Mouse (Mus musculus): ENCODE results near the gene Nbl1. TPM values are rescaled to one million over a fixed set of nuclear protein-coding genes. Genes with fewer than 3 reads are reported as not detected.

Nbl1 gene
- total and polyA plus RNA-seq, 3 experiments = 0.14 TPM; not detected in 2

GRCm38 (mm10) chr4:139058029-139058428 lies 34.8 kb downstream of the Nbl1 start:
- no peak for DNase-seq (ENCODE audit: low read depth, low spot score)
- Histone ChIP-seq H3K4me3 (ENCODE audit: control insufficient read depth in 1 of 2, insufficient read depth in 1 of 2, low read depth in 2 of 2, low read length in 2 of 2) (no peak overlapping the region), H3K9ac (ENCODE audit: control insufficient read depth, low read depth, low read length, poor library complexity, severe bottlenecking) (no peak overlapping the region), H3K79me2 (ENCODE audit: control insufficient read depth, insufficient read depth, low read length, poor library complexity) (no peaks in the 10 kb centered on the region), H3K9me3 (replicated peaks; ENCODE audit: insufficient read depth, low read length) (no peaks in the 10 kb centered on the region), H3K36me3 (ENCODE audit: control insufficient read depth in 1 of 2, insufficient read depth in 2 of 2, low read length in 2 of 2) (no peaks in the 10 kb centered on the region), H3K27ac (ENCODE audit: control insufficient read depth, low read depth, low read length) (no peak overlapping the region), H3K27me3 (ENCODE audit: control insufficient read depth in 1 of 2, insufficient read depth in 2 of 2, low read length in 2 of 2) (no peaks in the 10 kb centered on the region), H3K4me1 (ENCODE audit: control insufficient read depth in 1 of 2, insufficient read depth in 2 of 2, low read length in 2 of 2) (no peaks in the 10 kb centered on the region)
- TF ChIP-seq MEF2A (IDR thresholded peaks at IDR 0.05; ENCODE audit: extremely low read depth, insufficient replicate concordance, low read depth, low read length, poor library complexity, severe bottlenecking) (no peak), MAZ (IDR thresholded peaks at IDR 0.05; ENCODE audit: low read depth, low read length) (no peak), CTCF (IDR thresholded peaks at IDR 0.05 in 2 of 3, conservative IDR thresholded peaks at IDR 0.05 in 1 of 3; ENCODE audit: control insufficient read depth in 1 of 3, insufficient read depth in 1 of 3, low read depth in 2 of 3, low read length in 3 of 3, poor library complexity in 1 of 3, severe bottlenecking in 1 of 3) (no peak), BHLHE40 (IDR thresholded peaks at IDR 0.05; ENCODE audit: borderline replicate concordance, low read depth, low read length) (no peak), UBTF (IDR thresholded peaks at IDR 0.05; ENCODE audit: borderline replicate concordance, insufficient read depth, low read depth, low read length) (no peak), SMC3 (IDR thresholded peaks at IDR 0.05; ENCODE audit: low read depth, low read length) (no peak), ZNF384 (IDR thresholded peaks at IDR 0.05; ENCODE audit: low read depth, low read length) (no peak), TBP (IDR thresholded peaks at IDR 0.05; ENCODE audit: low read depth, low read length) (no peak), E2F4 (IDR thresholded peaks at IDR 0.05; ENCODE audit: borderline replicate concordance, low read depth, low read length) (no peak), ZC3H11A (IDR thresholded peaks at IDR 0.05; ENCODE audit: low read depth, low read length) (no peak), EP300 (IDR thresholded peaks at IDR 0.05; ENCODE audit: low read depth in 1 of 2, low read length in 2 of 2) (no peak), RCOR1 (IDR thresholded peaks at IDR 0.05; ENCODE audit: low read depth, low read length) (no peak), HCFC1 (IDR thresholded peaks at IDR 0.05; ENCODE audit: low read depth, low read length) (no peak), POLR2AphosphoS5 (IDR thresholded peaks at IDR 0.05; ENCODE audit: borderline replicate concordance, low read depth, low read length) (no peak), GATA1 (IDR thresholded peaks at IDR 0.05; ENCODE audit: low read depth, low read length) (no peak), CHD1 (IDR thresholded peaks at IDR 0.05; ENCODE audit: low read depth, low read length) (no peak), CHD2 (IDR thresholded peaks at IDR 0.05; ENCODE audit: low read length) (no peak), GABPA (IDR thresholded peaks at IDR 0.05; ENCODE audit: low read depth, low read length) (no peak), RAD21 (IDR thresholded peaks at IDR 0.05; ENCODE audit: low read depth, low read length) (no peak), MAFK (IDR thresholded peaks at IDR 0.05; ENCODE audit: borderline replicate concordance, low read depth, low read length) (no peak)

GRCm38 (mm10) chr4:139057291-139057690 lies 35.5 kb downstream of the Nbl1 start:
- H3K9me3 ChIP-seq (replicated peaks; ENCODE audit: insufficient read depth, low read length) = no peaks in the 10 kb centered on the region
- no peaks in the 10 kb centered on the region for H3K27me3 ChIP-seq (ENCODE audit: control insufficient read depth in 1 of 2, insufficient read depth in 2 of 2, low read length in 2 of 2)
- H3K4me3 ChIP-seq (ENCODE audit: control insufficient read depth in 1 of 2, insufficient read depth in 1 of 2, low read depth in 2 of 2, low read length in 2 of 2) = no peak overlapping the region
- H3K4me1 ChIP-seq (ENCODE audit: control insufficient read depth in 1 of 2, insufficient read depth in 2 of 2, low read length in 2 of 2) = no peaks in the 10 kb centered on the region
- H3K79me2 ChIP-seq (ENCODE audit: control insufficient read depth, insufficient read depth, low read length, poor library complexity) = no peaks in the 10 kb centered on the region
- no peak for TF ChIP-seq POLR2AphosphoS5 (IDR thresholded peaks at IDR 0.05; ENCODE audit: borderline replicate concordance, low read depth, low read length)
- no peak for TF ChIP-seq BHLHE40 (IDR thresholded peaks at IDR 0.05; ENCODE audit: borderline replicate concordance, low read depth, low read length)
- TF ChIP-seq TBP (IDR thresholded peaks at IDR 0.05; ENCODE audit: low read depth, low read length) = no peak
- no peak for TF ChIP-seq RCOR1 (IDR thresholded peaks at IDR 0.05; ENCODE audit: low read depth, low read length)
- no peak for TF ChIP-seq MYC (IDR thresholded peaks at IDR 0.05; ENCODE audit: low read depth, low read length)
- no peak for TF ChIP-seq ZKSCAN1 (IDR thresholded peaks at IDR 0.05; ENCODE audit: low read depth, low read length)
- no peak for TF ChIP-seq CHD2 (IDR thresholded peaks at IDR 0.05; ENCODE audit: low read length)
- no peak for TF ChIP-seq SIN3A (IDR thresholded peaks at IDR 0.05; ENCODE audit: low read length)
- TF ChIP-seq UBTF (IDR thresholded peaks at IDR 0.05; ENCODE audit: borderline replicate concordance, insufficient read depth, low read depth, low read length) = no peak
- no peak for TF ChIP-seq CTCF (IDR thresholded peaks at IDR 0.05 in 2 of 3, conservative IDR thresholded peaks at IDR 0.05 in 1 of 3; ENCODE audit: control insufficient read depth in 1 of 3, insufficient read depth in 1 of 3, low read depth in 2 of 3, low read length in 3 of 3, poor library complexity in 1 of 3, severe bottlenecking in 1 of 3)
- no peak for TF ChIP-seq POLR2A (IDR thresholded peaks at IDR 0.05; ENCODE audit: control insufficient read depth in 1 of 2, insufficient read depth in 1 of 2, low read depth in 1 of 2, low read length in 2 of 2, poor library complexity in 1 of 2)
- no peak for TF ChIP-seq TCF12 (IDR thresholded peaks at IDR 0.05; ENCODE audit: low read depth, low read length)
- TF ChIP-seq TAL1 (IDR thresholded peaks at IDR 0.05; ENCODE audit: low read length) = no peak
- TF ChIP-seq USF1 (IDR thresholded peaks at IDR 0.05; ENCODE audit: low read depth, low read length) = no peak
- TF ChIP-seq ZC3H11A (IDR thresholded peaks at IDR 0.05; ENCODE audit: low read depth, low read length) = no peak
- TF ChIP-seq ZNF384 (IDR thresholded peaks at IDR 0.05; ENCODE audit: low read depth, low read length) = no peak
- TF ChIP-seq KAT2A (conservative IDR thresholded peaks at IDR 0.05; ENCODE audit: low read depth, low read length) = no peak
- no peak overlapping the region for H3K27ac ChIP-seq (ENCODE audit: control insufficient read depth, low read depth, low read length)
- H3K9ac ChIP-seq (ENCODE audit: control insufficient read depth, low read depth, low read length, poor library complexity, severe bottlenecking) = no peak overlapping the region
- no peaks in the 10 kb centered on the region for H3K36me3 ChIP-seq (ENCODE audit: control insufficient read depth in 1 of 2, insufficient read depth in 2 of 2, low read length in 2 of 2)
- no peak for DNase-seq (ENCODE audit: low read depth, low spot score)

All from MEL (cell line).